Mouse (Mus musculus): ENCODE data around the gene Zbed5. TPM values are rescaled to one million over a fixed set of nuclear protein-coding genes. Genes with fewer than 3 reads are reported as not detected.
"Not testable (repeated sequence)": the region's sequence is repeated elsewhere in the genome, so short reads cannot be mapped to it uniquely, and the experiment has no call there.

Gene Zbed5
- polyA plus RNA-seq, 1 experiment from 2014 or later: 14.9 TPM

- peaks cover 27% of the 10 kb centered on the region for H3K36me3 ChIP-seq (ENCODE audit: control insufficient read depth, insufficient read depth, low read length)
- ATAC-seq: peak; percentile 100
- H3K4me1 ChIP-seq (ENCODE audit: control insufficient read depth, insufficient read depth, low read length): peaks cover 9% of the 10 kb centered on the region
- H3K9me3 ChIP-seq (replicated peaks; ENCODE audit: control insufficient read depth, low read length): no peaks in the 10 kb centered on the region
- peak within 1 kb of the TSS; percentile 88 for H3K4me3 ChIP-seq (ENCODE audit: low read depth, low read length)
- peak within 1 kb of the TSS; percentile 89 for H3K9ac ChIP-seq (ENCODE audit: low read length)
- peak within 1 kb of the TSS; percentile 86 for H3K4me2 ChIP-seq (ENCODE audit: low read length)
- peak; percentile 99 for DNase-seq (ENCODE audit: low spot score)
- WGBS: under 1% methylated on average over 46 of the region's 46 CpGs
- peak within 1 kb of the TSS; percentile 86 for H3K27ac ChIP-seq (ENCODE audit: low read depth, low read length)
- no peaks in the 10 kb centered on the region for H3K27me3 ChIP-seq (replicated peaks; ENCODE audit: control insufficient read depth, insufficient read depth, low read length)
These were observed 8.4 kb upstream of the Zbed5 start, which contains the start of gene Chchd2 for GRCm38 (mm10) chr5:129886911-129887636. TSS of gene Chchd2 (minus strand) at chr5:129887470.

GRCm38 (mm10) chr5:129890390-129890789 lies 5.1 kb upstream of the Zbed5 start:
- H3K9ac ChIP-seq (ENCODE audit: low read length); H3K9me3 ChIP-seq (replicated peaks; ENCODE audit: control insufficient read depth, low read length); H3K27ac ChIP-seq (ENCODE audit: low read depth, low read length); ATAC-seq; H3K4me2 ChIP-seq (ENCODE audit: low read length); H3K4me3 ChIP-seq (ENCODE audit: low read depth, low read length); H3K27me3 ChIP-seq (replicated peaks; ENCODE audit: control insufficient read depth, insufficient read depth, low read length); H3K36me3 ChIP-seq (ENCODE audit: control insufficient read depth, insufficient read depth, low read length); DNase-seq (ENCODE audit: low spot score); H3K4me1 ChIP-seq (ENCODE audit: control insufficient read depth, insufficient read depth, low read length): not testable (repeated sequence)
- WGBS: 86% methylated on average over 4 of the region's 7 CpGs

GRCm38 (mm10) chr5:129898449-129898848 lies 2.9 kb downstream of the Zbed5 start, which contains the start of gene Phkg1:
TSS of gene Phkg1 (minus strand) at chr5:129898549.
- ATAC-seq (no peak), DNase-seq (ENCODE audit: low spot score) (no peak)
- Histone ChIP-seq H3K27me3 (replicated peaks; ENCODE audit: control insufficient read depth, insufficient read depth, low read length) (no peaks in the 10 kb centered on the region), H3K9ac (ENCODE audit: low read length) (no peak within 1 kb of the TSS), H3K4me2 (ENCODE audit: low read length) (no peak within 1 kb of the TSS), H3K27ac (ENCODE audit: low read depth, low read length) (no peak within 1 kb of the TSS), H3K4me3 (ENCODE audit: low read depth, low read length) (no peak within 1 kb of the TSS), H3K4me1 (ENCODE audit: control insufficient read depth, insufficient read depth, low read length) (no peaks in the 10 kb centered on the region), H3K9me3 (replicated peaks; ENCODE audit: control insufficient read depth, low read length) (no peaks in the 10 kb centered on the region), H3K36me3 (ENCODE audit: control insufficient read depth, insufficient read depth, low read length) (peaks cover 12% of the 10 kb centered on the region; the same call in 1 of the 2 replicates)
- 94% methylated on average over 1 of the region's 1 CpGs for WGBS

GRCm38 (mm10) chr5:129907775-129908174 lies 12.3 kb downstream of the Zbed5 start:
- no peaks in the 10 kb centered on the region for H3K27me3 ChIP-seq (replicated peaks; ENCODE audit: control insufficient read depth, insufficient read depth, low read length)
- H3K4me3 ChIP-seq (ENCODE audit: low read depth, low read length): peak overlapping the region; percentile 77
- WGBS: 28% methylated on average over 4 of the region's 4 CpGs
- H3K4me1 ChIP-seq (ENCODE audit: control insufficient read depth, insufficient read depth, low read length): no peaks in the 10 kb centered on the region; the same call in 1 of the 2 replicates
- ATAC-seq (no peak), DNase-seq (ENCODE audit: low spot score) (no peak)
- no peaks in the 10 kb centered on the region for H3K9me3 ChIP-seq (replicated peaks; ENCODE audit: control insufficient read depth, low read length)
- H3K27ac ChIP-seq (ENCODE audit: low read depth, low read length): peak overlapping the region; percentile 90
- 0 out of 2 replicates have a peak, but pooled peaks cover 9% of the 10 kb centered on the region for H3K36me3 ChIP-seq (ENCODE audit: control insufficient read depth, insufficient read depth, low read length)
- peak overlapping the region; percentile 85 for H3K4me2 ChIP-seq (ENCODE audit: low read length)
- H3K9ac ChIP-seq (ENCODE audit: low read length): peak overlapping the region; percentile 90

- peak within 1 kb of the TSS; percentile 85 for H3K4me2 ChIP-seq (ENCODE audit: low read length)
- ATAC-seq (peak; percentile 98), DNase-seq (ENCODE audit: low spot score) (peak; percentile 97)
- H3K27ac ChIP-seq (ENCODE audit: low read depth, low read length): peak within 1 kb of the TSS; percentile 93
- no peaks in the 10 kb centered on the region; the same call in 1 of the 2 replicates for H3K4me1 ChIP-seq (ENCODE audit: control insufficient read depth, insufficient read depth, low read length)
- H3K27me3 ChIP-seq (replicated peaks; ENCODE audit: control insufficient read depth, insufficient read depth, low read length): no peaks in the 10 kb centered on the region
- no peaks in the 10 kb centered on the region for H3K9me3 ChIP-seq (replicated peaks; ENCODE audit: control insufficient read depth, low read length)
- H3K36me3 ChIP-seq (ENCODE audit: control insufficient read depth, insufficient read depth, low read length): 0 out of 2 replicates have a peak, but pooled peaks cover 3% of the 10 kb centered on the region
- H3K4me3 ChIP-seq (ENCODE audit: low read depth, low read length): peak within 1 kb of the TSS; percentile 77
- peak within 1 kb of the TSS; percentile 90 for H3K9ac ChIP-seq (ENCODE audit: low read length)
- WGBS: under 1% methylated on average over 63 of the region's 63 CpGs
These were observed 12.9 kb downstream of the Zbed5 start, which contains the start of gene Nupr1l for GRCm38 (mm10) chr5:129908242-129908965. TSS of gene Nupr1l (plus strand) at chr5:129908540.

- no peaks in the 10 kb centered on the region for H3K9me3 ChIP-seq (replicated peaks; ENCODE audit: control insufficient read depth, low read length)
These were observed 13.6 kb downstream of the Zbed5 start for GRCm38 (mm10) chr5:129909147-129909546.

GRCm38 (mm10) chr5:129909591-129909990 lies 14.1 kb downstream of the Zbed5 start:
- H3K27ac ChIP-seq (ENCODE audit: low read depth, low read length): no peak overlapping the region
- no peak for ATAC-seq
- no peaks in the 10 kb centered on the region for H3K36me3 ChIP-seq (ENCODE audit: control insufficient read depth, insufficient read depth, low read length)
- H3K4me1 ChIP-seq (ENCODE audit: control insufficient read depth, insufficient read depth, low read length): no peaks in the 10 kb centered on the region; the same call in 1 of the 2 replicates
- no peak overlapping the region for H3K4me2 ChIP-seq (ENCODE audit: low read length)
- no peak overlapping the region for H3K9ac ChIP-seq (ENCODE audit: low read length)
- no peak overlapping the region for H3K4me3 ChIP-seq (ENCODE audit: low read depth, low read length)
- H3K27me3 ChIP-seq (replicated peaks; ENCODE audit: control insufficient read depth, insufficient read depth, low read length): no peaks in the 10 kb centered on the region
- 90% methylated on average over 7 of the region's 7 CpGs for WGBS
- no peaks in the 10 kb centered on the region for H3K9me3 ChIP-seq (replicated peaks; ENCODE audit: control insufficient read depth, low read length)
- DNase-seq (ENCODE audit: low spot score): no peak

More at GRCm38 (mm10) chr5:129909147-129909546, 13.6 kb downstream of the Zbed5 start:
- peak overlapping the region; percentile 77 for H3K4me3 ChIP-seq (ENCODE audit: low read depth, low read length)
- ATAC-seq (no peak), DNase-seq (ENCODE audit: low spot score) (no peak)
- no peaks in the 10 kb centered on the region; the same call in 1 of the 2 replicates for H3K4me1 ChIP-seq (ENCODE audit: control insufficient read depth, insufficient read depth, low read length)
- H3K27me3 ChIP-seq (replicated peaks; ENCODE audit: control insufficient read depth, insufficient read depth, low read length): no peaks in the 10 kb centered on the region
- WGBS: 73% methylated on average over 9 of the region's 9 CpGs
- no peak overlapping the region for H3K27ac ChIP-seq (ENCODE audit: low read depth, low read length)
- 0 out of 2 replicates have a peak, but pooled peaks cover under 1% of the 10 kb centered on the region for H3K36me3 ChIP-seq (ENCODE audit: control insufficient read depth, insufficient read depth, low read length)
- peak overlapping the region; percentile 85 for H3K4me2 ChIP-seq (ENCODE audit: low read length)
- peak overlapping the region; percentile 90 for H3K9ac ChIP-seq (ENCODE audit: low read length)

GRCm38 (mm10) chr5:129914024-129914423 lies 18.5 kb downstream of the Zbed5 start:
- no peak overlapping the region for H3K4me3 ChIP-seq (ENCODE audit: low read depth, low read length)
- no peaks in the 10 kb centered on the region for H3K27me3 ChIP-seq (replicated peaks; ENCODE audit: control insufficient read depth, insufficient read depth, low read length)
- no peaks in the 10 kb centered on the region for H3K4me1 ChIP-seq (ENCODE audit: control insufficient read depth, insufficient read depth, low read length)
- H3K9me3 ChIP-seq (replicated peaks; ENCODE audit: control insufficient read depth, low read length): no peaks in the 10 kb centered on the region
- peak; percentile 35 for DNase-seq (ENCODE audit: low spot score)
- H3K9ac ChIP-seq (ENCODE audit: low read length): no peak overlapping the region
- H3K27ac ChIP-seq (ENCODE audit: low read depth, low read length): no peak overlapping the region
- H3K36me3 ChIP-seq (ENCODE audit: control insufficient read depth, insufficient read depth, low read length): no peaks in the 10 kb centered on the region
- WGBS: 41% methylated on average over 2 of the region's 2 CpGs
- no peak overlapping the region for H3K4me2 ChIP-seq (ENCODE audit: low read length)
- ATAC-seq: no peak

Data from forebrain, embryonic 14.5 days (tissue).